Mouse (Mus musculus) splenic B cell, adult 2 months (primary cell): ENCODE data around the gene Dok5.

Experiments
- DNase-seq: peaks from one replicate; pipeline ENCODE4 v3.0.0-alpha.2; 2011; ENCODE audit warnings: low read depth, low spot score
- H3K27me3 ChIP-seq: 2 replicates; pipeline ENCODE4 v1.6.1; 2012; ENCODE audit warnings: mild to moderate bottlenecking, low read length, moderate library complexity, mixed read lengths; ENCODE audit not compliant: control insufficient read depth, poor library complexity, insufficient read depth, severe bottlenecking
- H3K36me3 ChIP-seq: 2 replicates; pipeline ENCODE4 v1.6.1; 2012; ENCODE audit warnings: mild to moderate bottlenecking, low read length, moderate library complexity, mixed read lengths; ENCODE audit not compliant: control insufficient read depth, poor library complexity, insufficient read depth, severe bottlenecking

The Dok5 gene

DNA sequence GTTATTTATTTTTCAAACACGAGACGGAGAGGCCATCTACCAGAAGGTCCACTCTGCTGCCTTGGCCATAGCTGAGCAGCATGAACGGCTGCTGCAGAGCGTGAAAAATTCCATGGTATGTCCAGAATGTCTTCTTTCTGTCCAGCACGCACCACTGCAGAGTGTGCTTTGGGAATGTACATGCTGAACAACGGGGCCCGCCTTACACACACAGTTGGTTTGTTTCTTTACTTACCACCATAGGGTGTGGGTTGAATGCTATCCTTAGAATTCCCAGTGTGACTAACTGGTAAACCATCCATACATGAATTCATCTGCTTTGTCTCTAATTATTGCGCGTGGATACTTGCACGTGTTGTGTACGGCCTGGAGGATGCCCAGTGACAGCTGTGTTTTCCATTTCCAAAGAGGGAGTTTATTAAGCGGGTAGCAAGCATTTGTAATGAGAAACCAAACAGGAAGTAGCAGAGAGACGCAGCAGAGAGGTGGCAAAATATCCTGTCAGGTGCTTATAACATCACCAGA lies 109.9 kb downstream of the Dok5 start:
- no peak for DNase-seq
- Histone ChIP-seq H3K36me3 (no peaks in the 10 kb centered on the region), H3K27me3 (no peaks in the 10 kb centered on the region)

DNA sequence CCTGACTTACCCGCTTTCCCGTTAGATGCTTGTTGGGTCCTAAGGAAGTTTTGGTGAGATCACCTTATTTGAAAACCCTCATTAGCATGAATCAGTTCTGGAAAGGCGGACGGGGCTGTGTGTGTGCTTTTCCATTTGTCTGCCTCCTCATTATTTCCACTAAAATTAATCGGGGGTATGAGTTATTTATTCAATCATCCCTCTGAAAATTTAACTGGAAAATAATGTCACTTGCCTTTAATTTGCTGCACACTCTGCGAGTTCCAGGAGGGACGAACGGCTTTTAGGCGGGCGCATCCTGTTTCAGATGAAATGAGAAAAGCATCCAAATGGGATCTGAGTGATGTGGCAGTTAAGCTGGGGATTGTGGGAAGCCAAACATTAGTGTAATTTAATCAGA lies 113.9 kb downstream of the Dok5 start:
- Histone ChIP-seq H3K36me3 (no peaks in the 10 kb centered on the region), H3K27me3 (no peaks in the 10 kb centered on the region)
- DNase-seq = no peak

DNA sequence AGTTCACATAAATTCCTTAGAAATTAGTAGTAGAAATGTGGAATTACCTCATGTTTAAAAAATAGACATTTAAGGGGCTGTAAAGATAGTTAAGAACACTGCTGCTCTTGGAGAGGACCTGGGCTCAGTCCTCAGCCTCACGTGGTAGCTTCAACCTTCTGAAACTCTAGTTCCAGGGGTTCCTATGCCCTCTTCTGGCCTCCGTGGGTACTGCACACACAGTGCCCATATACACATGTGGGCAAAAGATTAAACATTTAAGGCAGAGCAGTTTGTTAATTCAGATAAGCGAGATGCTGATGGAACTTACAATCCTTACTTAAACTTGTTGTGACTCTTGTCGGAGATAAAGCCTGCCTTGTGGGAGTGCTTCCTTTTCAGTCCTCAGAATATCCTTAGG lies 118.5 kb downstream of the Dok5 start:
- DNase-seq = no peak
- no peaks in the 10 kb centered on the region for H3K27me3 ChIP-seq

DNA sequence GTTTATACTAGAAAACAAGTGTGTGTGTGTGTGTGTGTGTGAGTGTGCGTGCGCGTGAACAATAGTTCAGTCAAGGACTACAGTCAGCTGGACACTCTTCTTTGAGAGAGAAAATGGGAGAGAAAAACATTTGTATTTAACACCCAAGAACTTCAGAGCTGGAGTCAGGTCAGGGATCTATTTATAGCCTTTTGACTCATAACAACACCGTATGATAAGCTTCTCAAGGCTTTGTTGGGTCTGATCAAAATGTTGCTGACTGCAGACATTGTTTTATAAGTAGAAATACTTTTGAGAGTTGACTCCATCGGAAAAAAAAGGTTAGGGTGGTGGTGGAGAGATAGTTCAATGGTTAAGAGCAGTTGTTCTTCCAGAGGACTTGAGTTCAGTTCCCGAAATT lies 120.7 kb downstream of the Dok5 start:
- no peak for DNase-seq
- no peaks in the 10 kb centered on the region for H3K36me3 ChIP-seq
- H3K27me3 ChIP-seq = no peaks in the 10 kb centered on the region

More for the DNA sequence above, 118.5 kb downstream of the Dok5 start:
- no peaks in the 10 kb centered on the region for H3K36me3 ChIP-seq

DNA sequence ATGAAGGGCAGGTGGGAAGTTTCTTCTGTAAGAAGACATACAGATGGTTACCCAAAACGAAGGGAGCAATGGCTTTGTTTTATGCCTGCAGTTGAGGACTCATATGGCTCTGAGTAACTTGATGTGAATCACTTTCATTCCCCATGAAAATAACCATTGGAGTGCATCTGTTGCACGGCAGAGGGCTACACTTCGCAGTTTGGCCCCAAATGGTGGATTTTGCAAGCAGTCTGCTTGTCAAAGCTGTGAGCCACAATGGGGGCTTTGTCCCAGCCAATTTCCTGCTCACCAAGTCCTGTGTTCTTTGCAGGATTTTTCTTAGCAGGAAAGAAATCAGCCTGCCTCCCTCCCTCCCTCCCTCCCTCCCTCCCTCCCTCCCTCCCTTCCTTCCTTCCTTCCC lies 123.6 kb downstream of the Dok5 start:
- no peaks in the 10 kb centered on the region for H3K27me3 ChIP-seq
- DNase-seq = no peak
- no peaks in the 10 kb centered on the region for H3K36me3 ChIP-seq

DNA sequence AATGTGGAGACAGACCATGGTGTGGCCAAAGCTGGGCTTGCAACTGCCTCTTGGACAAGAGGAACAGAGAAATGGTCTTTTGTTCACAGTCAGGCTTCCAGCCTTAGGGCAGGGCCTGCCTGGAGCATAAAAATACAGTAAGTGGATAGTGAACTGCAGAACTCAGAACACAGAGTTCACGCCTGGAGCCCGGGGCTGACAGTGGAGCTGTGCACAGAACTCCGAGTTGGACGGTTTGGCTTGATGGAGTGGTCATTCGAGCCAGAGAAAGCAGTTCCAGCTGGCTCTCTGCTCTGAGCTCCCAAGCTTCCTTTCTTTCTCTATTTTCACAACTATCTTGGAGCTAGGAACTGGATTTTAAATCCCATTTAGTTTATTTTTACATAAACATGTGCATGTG lies 124.5 kb downstream of the Dok5 start:
- no peak for DNase-seq
- Histone ChIP-seq H3K36me3 (no peaks in the 10 kb centered on the region), H3K27me3 (no peaks in the 10 kb centered on the region)

DNA sequence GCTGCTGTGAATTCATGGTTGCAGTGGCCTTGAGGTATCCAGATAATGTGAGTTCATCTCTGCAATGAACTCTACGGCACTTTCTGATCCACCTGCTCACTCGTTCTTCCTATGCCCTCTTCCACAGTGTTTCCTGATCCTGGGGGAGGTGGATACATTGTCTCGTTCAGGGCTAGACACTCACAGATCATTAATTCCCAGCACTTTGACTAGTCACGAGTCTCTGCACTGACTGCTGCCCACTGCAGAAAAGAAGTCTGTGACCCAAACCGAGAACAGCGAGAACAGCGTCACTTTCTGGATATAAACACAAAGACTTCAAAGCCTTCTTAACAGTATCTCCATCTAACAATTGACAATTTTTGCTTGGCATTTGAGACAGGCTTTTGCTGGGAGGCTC lies 125.9 kb downstream of the Dok5 start:
- H3K36me3 ChIP-seq = no peaks in the 10 kb centered on the region
- H3K27me3 ChIP-seq = no peaks in the 10 kb centered on the region
- no peak for DNase-seq

DNA sequence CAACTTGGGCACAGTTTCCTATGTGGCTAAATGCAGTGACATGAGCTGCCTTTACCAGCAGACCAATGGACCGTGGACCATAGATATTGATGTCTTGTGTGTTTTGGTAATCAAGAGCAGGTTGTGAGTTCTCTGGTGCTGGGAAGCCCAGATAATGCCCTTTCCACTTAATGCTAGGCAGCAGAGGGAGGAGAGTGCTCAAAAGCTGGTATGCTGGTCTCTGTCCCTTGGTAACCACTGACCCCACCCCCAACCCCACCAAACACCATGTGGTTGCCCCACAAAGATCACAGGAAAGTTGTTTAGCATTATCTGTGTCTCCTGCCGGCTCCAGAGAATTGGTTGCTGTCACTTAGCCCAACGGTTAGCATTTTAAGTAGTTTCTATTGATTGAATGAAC lies 127.0 kb downstream of the Dok5 start:
- no peak for DNase-seq
- H3K36me3 ChIP-seq = no peaks in the 10 kb centered on the region
- H3K27me3 ChIP-seq = no peaks in the 10 kb centered on the region

DNA sequence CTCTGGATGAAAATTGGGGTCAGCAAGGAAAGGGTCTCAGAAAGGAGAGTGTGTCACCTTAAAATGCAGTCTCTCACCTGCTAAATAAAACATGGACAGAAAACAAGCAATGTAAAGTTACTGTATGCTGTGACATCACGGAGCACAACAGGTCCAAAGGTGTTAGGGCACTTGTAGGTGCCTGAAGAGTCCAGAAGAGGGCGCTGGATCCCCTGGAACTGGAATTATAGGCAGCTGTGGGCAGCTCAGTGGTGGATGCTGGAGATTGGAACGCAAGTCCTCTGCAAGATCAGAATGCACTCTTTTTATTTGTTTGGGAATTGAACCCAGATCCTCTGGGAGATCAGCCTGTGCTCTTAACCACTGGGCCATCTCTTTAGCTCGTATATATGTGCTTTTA lies 129.0 kb downstream of the Dok5 start:
- no peak for DNase-seq
- Histone ChIP-seq H3K36me3 (no peaks in the 10 kb centered on the region), H3K27me3 (no peaks in the 10 kb centered on the region)

DNA sequence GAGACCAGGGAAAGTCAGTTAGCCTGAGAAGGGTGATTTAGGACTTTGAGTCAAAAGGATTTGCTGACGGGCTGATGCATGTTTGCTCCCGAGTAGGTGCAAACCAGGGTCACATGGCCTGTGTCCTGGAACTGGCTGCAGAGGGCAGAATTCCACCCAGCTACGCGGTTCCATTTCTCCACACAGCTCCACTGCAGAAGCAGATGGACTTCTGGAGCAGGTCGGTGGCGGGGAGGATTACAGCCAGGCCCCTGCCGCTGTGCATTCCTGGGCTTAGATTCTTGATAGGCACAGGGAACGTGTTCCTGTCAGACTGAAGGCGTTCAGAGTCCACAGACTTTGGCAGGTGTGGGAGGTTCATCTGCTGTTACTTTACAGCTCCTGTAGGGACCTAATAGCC lies 131.2 kb downstream of the Dok5 start:
- DNase-seq = no peak
- Histone ChIP-seq H3K36me3 (no peaks in the 10 kb centered on the region), H3K27me3 (no peaks in the 10 kb centered on the region)

DNA sequence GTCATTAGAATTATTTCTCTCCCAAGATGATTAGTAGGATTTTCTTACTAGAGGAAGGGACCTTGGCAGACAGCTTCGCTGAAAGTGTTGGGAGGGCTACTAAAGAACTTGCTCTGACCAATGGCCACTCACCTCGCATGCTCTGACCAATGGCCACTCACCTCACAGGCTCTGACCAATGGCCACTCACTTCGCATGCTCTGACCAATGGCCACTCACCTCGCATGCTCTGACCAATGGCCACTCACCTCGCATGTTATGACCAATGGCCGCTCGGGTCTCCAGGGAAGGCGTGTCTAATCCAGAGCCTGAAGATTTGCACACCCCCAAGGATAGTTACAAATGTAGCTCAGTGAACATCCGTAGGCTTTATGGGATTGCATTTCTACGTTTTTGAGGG lies 131.6 kb downstream of the Dok5 start:
- no peaks in the 10 kb centered on the region for H3K36me3 ChIP-seq
- DNase-seq = no peak
- no peaks in the 10 kb centered on the region for H3K27me3 ChIP-seq

DNA sequence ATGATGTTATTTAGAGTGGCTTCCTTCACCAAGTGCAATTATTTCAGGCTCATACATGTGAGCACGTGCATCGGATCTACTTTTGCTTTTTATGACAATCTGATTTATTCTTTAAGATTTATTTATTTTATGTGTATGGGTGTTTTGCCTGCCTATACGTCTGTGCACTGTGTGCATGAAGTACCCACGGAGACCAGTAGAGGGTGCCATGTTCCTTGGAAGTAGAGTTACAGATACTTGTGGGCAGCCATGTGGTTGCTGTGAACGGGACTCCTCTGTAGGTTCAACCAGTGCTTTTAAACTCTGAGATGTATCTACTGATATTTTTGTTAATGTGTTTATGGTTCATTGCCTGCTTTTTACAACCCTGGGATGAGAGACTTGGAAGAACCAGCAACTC lies 132.4 kb downstream of the Dok5 start:
- H3K27me3 ChIP-seq = no peaks in the 10 kb centered on the region
- H3K36me3 ChIP-seq = no peaks in the 10 kb centered on the region
- DNase-seq = no peak

DNA sequence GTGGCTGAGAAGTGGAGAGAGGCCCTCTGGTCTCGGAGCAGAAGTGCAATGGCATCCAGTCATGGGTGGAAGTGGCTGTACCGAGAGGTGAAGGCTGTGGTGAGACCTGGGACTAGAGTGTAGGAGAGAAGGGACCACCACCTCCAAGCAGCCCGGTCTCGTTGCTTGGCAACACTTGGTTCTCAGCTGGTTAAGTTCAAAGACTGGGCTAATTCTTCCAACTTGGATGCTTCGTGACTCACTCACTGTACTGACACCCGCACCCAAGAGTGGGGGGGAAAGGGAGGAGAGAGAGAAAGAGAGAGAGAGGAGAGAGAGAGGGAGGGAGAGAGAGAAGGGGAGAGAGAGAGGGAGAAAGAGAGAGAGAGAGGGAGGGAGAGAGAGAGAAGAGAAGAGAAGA lies 133.2 kb downstream of the Dok5 start:
- DNase-seq = no peak
- no peaks in the 10 kb centered on the region for H3K36me3 ChIP-seq
- no peaks in the 10 kb centered on the region for H3K27me3 ChIP-seq

DNA sequence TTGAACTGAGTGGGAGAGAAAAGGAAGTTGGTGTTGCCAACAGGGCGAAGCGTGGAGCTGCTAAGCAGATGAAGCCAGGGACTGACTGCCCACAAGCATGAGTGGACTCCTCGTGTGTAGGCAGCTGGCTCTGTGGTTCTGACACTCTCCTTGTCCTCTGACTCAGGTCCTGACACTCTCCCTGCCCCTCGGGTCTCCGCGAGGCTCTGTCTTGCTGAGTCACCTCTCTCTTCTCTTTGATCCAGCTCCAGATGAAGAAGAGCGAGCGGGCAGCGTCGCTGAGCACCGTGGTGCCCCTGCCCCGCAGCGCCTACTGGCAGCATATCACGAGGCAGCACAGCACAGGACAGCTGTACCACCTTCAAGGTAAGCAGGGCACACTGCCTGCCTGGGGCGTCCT lies 139.0 kb downstream of the Dok5 start:
- no peaks in the 10 kb centered on the region for H3K36me3 ChIP-seq
- no peaks in the 10 kb centered on the region for H3K27me3 ChIP-seq
- no peak for DNase-seq

DNA sequence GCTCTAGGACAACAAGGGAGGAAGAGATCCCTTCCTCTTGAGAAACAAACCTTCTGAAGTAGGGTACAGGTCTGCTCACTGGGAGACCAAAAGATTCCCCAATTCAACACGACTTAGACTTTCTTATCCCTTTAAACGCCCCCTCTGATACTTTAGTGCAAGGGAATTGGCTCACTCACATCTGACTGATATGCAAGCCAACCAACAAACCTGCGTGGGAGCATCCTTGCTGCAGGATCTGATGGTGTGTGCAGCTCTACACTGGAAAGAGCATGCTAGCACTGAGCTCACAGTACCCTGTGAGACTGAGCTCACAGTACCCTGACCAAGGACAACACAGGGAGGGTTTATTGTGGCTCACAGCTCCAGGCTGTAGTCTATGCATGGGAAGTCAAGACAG lies 139.9 kb downstream of the Dok5 start:
- H3K27me3 ChIP-seq = no peaks in the 10 kb centered on the region
- DNase-seq = no peak
- H3K36me3 ChIP-seq = no peaks in the 10 kb centered on the region

DNA sequence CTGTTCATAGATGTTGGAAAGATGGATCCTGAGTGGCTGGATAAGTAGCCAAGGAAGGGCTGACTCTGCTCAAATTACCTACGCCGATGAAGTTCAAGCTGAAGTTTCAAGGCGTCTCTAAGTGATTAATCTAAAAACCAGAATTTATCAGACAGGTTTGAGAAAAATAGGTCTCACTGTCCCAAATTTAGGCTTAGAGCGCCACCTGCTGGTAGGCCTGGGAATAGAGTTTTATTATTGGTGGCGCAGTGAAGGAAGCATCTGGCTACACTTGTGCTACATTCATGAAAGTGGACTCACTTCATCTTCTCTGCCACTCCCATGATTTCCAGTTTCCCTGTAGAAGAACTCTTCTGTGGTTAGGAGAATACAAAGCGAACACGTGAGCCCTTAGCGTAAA lies 141.8 kb downstream of the Dok5 start:
- H3K27me3 ChIP-seq = no peaks in the 10 kb centered on the region
- peak; percentile 46 for DNase-seq
- H3K36me3 ChIP-seq = no peaks in the 10 kb centered on the region
